Mouse (Mus musculus) G1E (cell line): ENCODE results near the gene Spdl1. TPM values are rescaled to one million over a fixed set of nuclear protein-coding genes. Genes with fewer than 3 reads are reported as not detected.

Experiments
- ATAC-seq: 2 replicates; pipeline ENCODE4 v1.8.0; 2016; ENCODE audit warnings: mild to moderate bottlenecking; ENCODE audit not compliant: insufficient number of reproducible peaks, poor library complexity, low FRiP score, severe bottlenecking; ENCODE audit errors: extremely low read depth
- DNase-seq: peaks from one replicate; pipeline ENCODE4 v3.0.0; 2012; ENCODE audit warnings: low spot score
- H3K27me3 ChIP-seq: 2 replicates; pipeline ENCODE4 v1.6.1; 2012; ENCODE audit warnings: mild to moderate bottlenecking, low read length, inconsistent platforms; ENCODE audit not compliant: insufficient read depth
- H3K36me3 ChIP-seq: replicated peaks from 2 replicates; pipeline ENCODE3; 2012; ENCODE audit warnings: mild to moderate bottlenecking, inconsistent platforms
- H3K4me1 ChIP-seq: 2 replicates; pipeline ENCODE4 v1.6.1; 2012; ENCODE audit warnings: low read depth, low read length, inconsistent platforms, mixed read lengths; ENCODE audit not compliant: insufficient read depth
- H3K4me3 ChIP-seq: 2 replicates; pipeline ENCODE4 v1.5.1; 2012; ENCODE audit warnings: low read depth, mild to moderate bottlenecking, inconsistent platforms, low read length, moderate library complexity, mixed read lengths
- H3K9me3 ChIP-seq: replicated peaks from 2 replicates; pipeline ENCODE4 v1.6.1; 2012; ENCODE audit warnings: inconsistent platforms
- CTCF ChIP-seq: IDR thresholded peaks from 2 replicates; pipeline ENCODE4 v1.5.1; 2012; ENCODE audit warnings: low read depth, low read length, inconsistent platforms, mixed read lengths
- GATA1 ChIP-seq: IDR thresholded peaks from 2 replicates; pipeline ENCODE4 v1.6.1; 2012; ENCODE audit warnings: borderline replicate concordance, low read length, inconsistent platforms, mixed read lengths
- GATA2 ChIP-seq: IDR thresholded peaks from 2 replicates; pipeline ENCODE4 v1.6.1; 2012; ENCODE audit warnings: low read depth, low read length, inconsistent platforms, borderline replicate concordance
- POLR2AphosphoS5 ChIP-seq: IDR thresholded peaks from 2 replicates; pipeline ENCODE4 v1.6.1; 2012; ENCODE audit warnings: low read depth, low read length, inconsistent platforms; ENCODE audit not compliant: insufficient replicate concordance
- TAL1 ChIP-seq: conservative IDR thresholded peaks from 2 replicates; pipeline ENCODE4 v1.6.1; 2012; ENCODE audit warnings: low read depth, low read length, inconsistent platforms, mixed read lengths
- polyA plus RNA-seq: library from polyadenylated mRNA; stranded (reverse); fragments of >175 nt; gene quantifications from 2 replicates; pipeline ENCODE4 v1.2.3, GENCODE M21; 2012
- total RNA-seq, 2 experiments: library from RNA; stranded (forward) in 1 of 2; stranded (reverse) in 1 of 2; fragments of 200-1000 nt in 1 of 2; fragments of >200 nt in 1 of 2; fragmentation: Nextera tagmentation in 1 of 2; gene quantifications; 2 replicates each; pipeline ENCODE4 v1.2.3; 2014 to 2017

The Spdl1 gene
- total and polyA plus RNA-seq, 3 experiments = 2.9 to 43.2 (median 40.6) TPM

- TF ChIP-seq GATA2 = no peak
- no peak for TF ChIP-seq GATA1
- no peak for TF ChIP-seq POLR2AphosphoS5
- H3K4me3 ChIP-seq = no peak overlapping the region
- no peaks in the 10 kb centered on the region for H3K4me1 ChIP-seq
- H3K36me3 ChIP-seq = no peaks in the 10 kb centered on the region
- peaks cover 2% of the 10 kb centered on the region; the same call in 1 of the 2 replicates for H3K27me3 ChIP-seq
- no peak for DNase-seq
- no peaks in the 10 kb centered on the region for H3K9me3 ChIP-seq
- no peak for ATAC-seq
Measured at GRCm38 (mm10) chr11:34845567-34846267, 12.3 kb upstream of the Spdl1 start.

DNA sequence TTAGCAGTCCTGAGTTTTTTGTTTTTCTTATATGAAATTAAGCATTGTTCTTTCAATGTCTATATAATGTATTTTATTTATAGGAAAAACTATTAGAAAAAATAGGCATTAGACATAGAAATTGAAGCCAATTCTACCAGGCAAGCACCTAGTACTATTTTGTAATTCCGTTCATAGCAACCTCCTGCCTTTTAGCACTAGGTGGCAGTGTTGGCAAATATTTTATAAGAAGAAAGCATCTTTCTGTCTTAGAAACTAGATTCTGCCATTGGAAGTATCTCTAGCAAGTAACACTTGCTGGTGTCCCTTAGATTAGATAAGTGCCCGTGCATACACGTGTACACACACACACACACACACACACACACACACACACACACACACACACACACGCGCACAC lies 10.1 kb upstream of the Spdl1 start:
- DNase-seq = peak; percentile 8

DNA sequence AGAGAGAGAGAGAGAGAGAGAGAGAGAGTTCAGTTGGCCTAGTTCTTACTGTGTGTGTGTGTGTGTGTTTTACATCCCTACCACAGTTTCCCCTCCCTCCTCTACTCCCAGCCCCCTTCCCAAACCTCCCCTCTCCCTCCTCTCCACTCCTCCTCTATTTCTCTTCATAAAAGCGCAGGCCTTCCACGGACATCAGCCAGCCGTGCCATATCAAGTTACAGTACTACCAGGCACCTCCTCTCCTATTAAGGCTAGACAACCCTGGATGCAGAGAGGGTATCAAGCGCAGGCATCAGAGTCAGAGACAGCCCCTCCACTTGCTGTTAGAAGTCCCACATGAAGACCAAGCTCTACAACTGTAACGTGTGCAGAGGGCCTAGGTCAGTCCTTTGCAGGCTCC lies 6.8 kb upstream of the Spdl1 start:
- DNase-seq = no peak
- ATAC-seq = no peak

More for the DNA sequence above, 10.1 kb upstream of the Spdl1 start:
- Histone ChIP-seq H3K9me3 (no peaks in the 10 kb centered on the region), H3K27me3 (peaks cover 2% of the 10 kb centered on the region; the same call in 1 of the 2 replicates), H3K4me1 (no peaks in the 10 kb centered on the region), H3K4me3 (no peak overlapping the region), H3K36me3 (no peaks in the 10 kb centered on the region)
- TF ChIP-seq CTCF (0 out of 2 replicates have a peak, but pooled peaks have one; percentile 6), TAL1 (no peak)
- no peak for ATAC-seq

GRCm38 (mm10) chr11:34839051-34839450 lies 5.6 kb upstream of the Spdl1 start:
- Histone ChIP-seq H3K27me3 (peaks cover 2% of the 10 kb centered on the region; the same call in 1 of the 2 replicates), H3K36me3 (no peaks in the 10 kb centered on the region), H3K4me1 (peaks cover 4% of the 10 kb centered on the region; the same call in 1 of the 2 replicates), H3K9me3 (no peaks in the 10 kb centered on the region), H3K4me3 (no peak overlapping the region)
- no peak for ATAC-seq
- TF ChIP-seq GATA1 = no peak
- TF ChIP-seq POLR2AphosphoS5 = no peak
- TF ChIP-seq GATA2 = no peak
- TF ChIP-seq CTCF = no peak
- no peak for TF ChIP-seq TAL1
- DNase-seq = no peak

More for the DNA sequence above, 6.8 kb upstream of the Spdl1 start:
- Histone ChIP-seq H3K4me1 (no peaks in the 10 kb centered on the region), H3K27me3 (peaks cover 2% of the 10 kb centered on the region; the same call in 1 of the 2 replicates), H3K9me3 (no peaks in the 10 kb centered on the region), H3K4me3 (no peak overlapping the region), H3K36me3 (no peaks in the 10 kb centered on the region)
- no peak for TF ChIP-seq CTCF
- TF ChIP-seq POLR2AphosphoS5 = no peak
- no peak for TF ChIP-seq GATA2
- no peak for TF ChIP-seq TAL1
- no peak for TF ChIP-seq GATA1

GRCm38 (mm10) chr11:34836272-34836671 lies 2.8 kb upstream of the Spdl1 start:
- H3K4me3 ChIP-seq = no peak overlapping the region
- H3K36me3 ChIP-seq = peaks cover 2% of the 10 kb centered on the region
- ATAC-seq = no peak
- H3K27me3 ChIP-seq = no peaks in the 10 kb centered on the region
- DNase-seq = no peak
- no peak for TF ChIP-seq TAL1
- no peak for TF ChIP-seq GATA2
- TF ChIP-seq GATA1 = no peak
- TF ChIP-seq CTCF = no peak
- no peak for TF ChIP-seq POLR2AphosphoS5
- H3K9me3 ChIP-seq = no peaks in the 10 kb centered on the region
- peaks cover 13% of the 10 kb centered on the region for H3K4me1 ChIP-seq

- H3K4me3 ChIP-seq = peak overlapping the region; percentile 83
- no peak for TF ChIP-seq GATA2
- TF ChIP-seq GATA1 = no peak
- no peak for TF ChIP-seq POLR2AphosphoS5
- TF ChIP-seq TAL1 = no peak
- TF ChIP-seq CTCF = no peak
- ATAC-seq (no peak), DNase-seq (no peak)
- H3K4me1 ChIP-seq = peaks cover 13% of the 10 kb centered on the region
- H3K36me3 ChIP-seq = peaks cover 33% of the 10 kb centered on the region
- H3K27me3 ChIP-seq = no peaks in the 10 kb centered on the region
- H3K9me3 ChIP-seq = no peaks in the 10 kb centered on the region
Measured at GRCm38 (mm10) chr11:34832678-34833077, 763 bp downstream of the Spdl1 start.
